Mouse (Mus musculus) olfactory bulb, adult 2 months (tissue): Measurements from ENCODE around the gene F5. TPM values are rescaled to one million over a fixed set of nuclear protein-coding genes. Genes with fewer than 3 reads are reported as not detected.
A peak's percentile ranks its signal among the peaks of the same experiment; 100 is the strongest.

Experiments used
- H3K27ac ChIP-seq: fragments of 200-500 bp; 2 replicates; pipeline ENCODE4 v1.5.1; 2012; ENCODE audit warnings: low read depth, low read length; ENCODE audit not compliant: insufficient read depth
- H3K4me1 ChIP-seq: fragments of 200-500 bp; 2 replicates; pipeline ENCODE4 v1.6.1; 2012; ENCODE audit warnings: low read length; ENCODE audit not compliant: control insufficient read depth, insufficient read depth
- H3K4me3 ChIP-seq: fragments of 200-500 bp; 2 replicates; pipeline ENCODE4 v1.5.1; 2012; ENCODE audit warnings: mild to moderate bottlenecking, low read depth, low read length, moderate library complexity; ENCODE audit not compliant: insufficient read depth
- CTCF ChIP-seq: fragments of 200-500 bp; IDR thresholded peaks from 2 replicates; pipeline ENCODE4 v1.5.1; 2012; ENCODE audit warnings: low read depth, mild to moderate bottlenecking, low read length, moderate library complexity; ENCODE audit not compliant: insufficient read depth
- POLR2A ChIP-seq: fragments of 200-500 bp; IDR thresholded peaks from 2 replicates; pipeline ENCODE4 v1.6.1; 2012; ENCODE audit warnings: mild to moderate bottlenecking, low read depth, low read length, moderate library complexity; ENCODE audit not compliant: insufficient read depth
- WGBS: fragments of 180-500 bp; shearing (Covaris S2); methylation state at CpG from one replicate; pipeline ENCODE4 v1.1.7; 2018; 5-methylcytosine and 5-hydroxymethylcytosine counted together
- polyA plus RNA-seq: library from polyadenylated mRNA; stranded (reverse); fragments of >200 nt; gene quantifications from 2 replicates; pipeline ENCODE4 v1.2.4, GENCODE M21; 2012; ENCODE audit warnings: low replicate concordance; ENCODE audit not compliant: missing spikeins, insufficient read depth, insufficient read length

Gene F5
- polyA plus RNA-seq, 1 experiment, result not detected

DNA sequence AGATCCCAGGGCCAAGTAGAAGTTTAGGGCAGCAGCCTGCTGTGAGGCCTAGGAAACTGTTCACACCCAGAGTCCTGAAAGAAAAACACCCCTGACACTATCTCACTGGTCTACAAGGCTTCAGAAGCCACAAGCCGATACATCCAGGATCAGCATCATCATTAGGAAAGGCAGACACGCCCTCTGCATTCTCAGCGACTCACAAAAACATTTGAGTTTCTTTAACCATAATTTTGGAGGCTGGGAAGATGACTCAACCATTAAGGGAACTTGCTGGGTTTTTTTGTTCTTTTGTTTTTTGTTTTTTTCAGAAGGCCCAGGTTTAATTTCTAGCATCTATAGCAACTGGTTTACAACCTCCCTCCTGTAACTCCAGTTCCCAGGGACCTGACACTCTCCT, 27.8 kb upstream of the F5 start:
- Histone ChIP-seq H3K4me3 (no peak overlapping the region), H3K27ac (no peak overlapping the region), H3K4me1 (peaks cover 3% of the 10 kb centered on the region; the same call in 1 of the 2 replicates)
- WGBS, result 41% methylated on average over 3 of the region's 3 CpGs
- no peak for TF ChIP-seq POLR2A
- no peak for TF ChIP-seq CTCF

DNA sequence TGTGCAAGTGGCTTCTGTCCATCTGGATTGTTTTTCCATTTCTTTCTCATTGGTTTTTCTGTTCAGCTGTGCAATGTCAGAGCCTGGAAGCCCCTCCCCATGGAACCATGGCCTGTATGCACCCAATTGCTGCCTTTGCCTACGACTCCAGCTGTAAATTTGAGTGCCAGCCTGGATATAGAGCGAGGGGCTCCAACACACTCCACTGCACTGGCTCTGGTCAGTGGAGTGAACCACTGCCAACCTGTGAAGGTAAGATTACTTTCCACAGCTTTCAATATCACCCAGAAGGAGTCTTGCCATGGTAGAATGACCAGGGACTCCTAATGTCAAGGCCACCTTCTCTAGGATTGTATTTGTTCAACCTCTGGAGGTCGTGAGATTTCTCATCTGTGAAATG, 21.6 kb upstream of the F5 start:
- Histone ChIP-seq H3K4me1 (no peaks in the 10 kb centered on the region), H3K4me3 (no peak overlapping the region), H3K27ac (no peak overlapping the region)
- 75% methylated on average over 3 of the region's 3 CpGs for WGBS
- no peak for TF ChIP-seq POLR2A
- no peak for TF ChIP-seq CTCF

DNA sequence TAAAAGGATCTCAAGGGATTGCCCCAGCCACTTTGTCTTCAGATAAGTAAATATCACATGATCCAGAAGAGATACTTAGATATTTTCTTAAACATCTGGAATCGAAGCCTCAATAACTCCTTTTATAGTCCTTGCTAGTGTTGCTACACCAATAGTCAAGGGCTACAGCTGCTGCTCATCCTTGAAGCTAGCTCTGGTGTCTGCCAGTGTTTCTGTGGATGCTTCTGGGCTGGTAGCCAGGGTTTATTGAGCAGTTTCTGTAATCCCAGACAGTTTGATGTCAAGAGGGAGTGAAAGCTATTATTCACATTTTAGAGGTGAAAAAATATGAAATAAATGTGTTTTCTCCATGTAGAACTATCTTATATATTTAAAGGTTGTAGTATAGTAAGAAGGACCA, 19.0 kb upstream of the F5 start:
- 78% methylated on average over 1 of the region's 1 CpGs for WGBS
- no peak overlapping the region for H3K4me3 ChIP-seq

DNA sequence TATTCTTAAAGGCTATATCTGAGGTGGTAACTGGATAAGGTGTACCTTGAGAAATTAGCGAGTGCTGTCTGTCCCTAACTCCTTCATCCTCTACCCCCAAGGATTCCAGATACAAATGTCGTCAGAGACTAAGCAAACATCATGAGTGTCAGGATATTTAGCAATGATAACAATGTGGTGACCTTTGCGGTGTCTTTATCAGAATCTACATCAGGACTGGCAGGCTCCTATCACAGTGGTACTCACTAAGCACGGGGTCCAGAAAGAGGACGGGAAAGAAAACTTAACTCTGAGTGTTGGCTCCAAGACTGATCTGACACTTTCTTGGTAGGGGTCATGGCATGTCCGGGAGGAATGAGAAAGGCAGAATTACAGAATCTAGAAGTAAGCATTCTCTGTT, 17.5 kb upstream of the F5 start:
- TF ChIP-seq POLR2A (no peak), CTCF (no peak)
- H3K4me1 ChIP-seq, result no peaks in the 10 kb centered on the region
- H3K4me3 ChIP-seq, result no peak overlapping the region
- 86% methylated on average over 6 of the region's 6 CpGs for WGBS
- no peak overlapping the region for H3K27ac ChIP-seq

More for the DNA sequence above, 19.0 kb upstream of the F5 start:
- no peak for TF ChIP-seq CTCF
- Histone ChIP-seq H3K27ac (no peak overlapping the region), H3K4me1 (no peaks in the 10 kb centered on the region)

DNA sequence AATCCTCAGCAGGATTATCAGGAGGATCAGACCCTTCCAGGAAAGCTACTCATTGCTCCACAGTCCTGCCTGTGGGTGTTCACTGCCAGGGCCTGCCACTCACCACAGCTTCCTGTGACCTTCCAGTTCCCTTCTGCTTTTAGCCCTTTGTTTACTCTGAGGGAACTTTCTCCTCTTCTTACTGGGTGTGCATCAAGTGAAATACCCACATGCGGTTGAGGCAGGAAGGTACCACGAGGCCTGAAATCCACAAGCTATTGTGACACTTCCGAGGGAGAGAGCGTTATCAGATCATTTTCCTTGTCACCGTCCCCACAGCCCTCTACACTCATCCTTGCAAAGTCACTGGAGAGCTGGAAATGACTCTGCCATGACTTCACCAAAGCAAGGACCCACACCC, 16.3 kb upstream of the F5 start:
- WGBS, result 78% methylated on average over 5 of the region's 5 CpGs
- TF ChIP-seq POLR2A, result no peak
- TF ChIP-seq CTCF, result no peak
- H3K4me3 ChIP-seq, result no peak overlapping the region
- no peaks in the 10 kb centered on the region for H3K4me1 ChIP-seq
- no peak overlapping the region for H3K27ac ChIP-seq

DNA sequence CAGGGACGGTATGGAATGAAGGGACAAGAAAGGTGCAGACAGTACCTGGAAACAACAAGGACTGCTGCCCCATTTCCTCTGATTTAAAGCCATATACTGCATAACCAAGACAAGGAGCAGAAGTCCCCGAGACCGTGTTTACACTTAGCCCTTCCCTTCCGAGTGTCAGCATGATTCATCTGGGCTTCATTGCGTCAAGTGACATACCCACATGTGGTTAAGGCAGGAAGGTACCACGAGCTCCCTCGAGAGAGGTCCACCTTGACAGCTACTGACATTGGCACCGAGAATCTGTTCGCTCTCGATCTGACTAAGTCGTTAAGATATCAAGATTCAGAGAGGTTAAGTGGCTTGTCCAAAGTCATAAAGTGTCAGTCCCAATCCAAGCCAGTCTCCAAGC, 15.7 kb upstream of the F5 start:
- TF ChIP-seq POLR2A (no peak), CTCF (no peak)
- H3K4me1 ChIP-seq, result no peaks in the 10 kb centered on the region
- WGBS, result 89% methylated on average over 11 of the region's 11 CpGs
- H3K27ac ChIP-seq, result no peak overlapping the region
- no peak overlapping the region for H3K4me3 ChIP-seq

DNA sequence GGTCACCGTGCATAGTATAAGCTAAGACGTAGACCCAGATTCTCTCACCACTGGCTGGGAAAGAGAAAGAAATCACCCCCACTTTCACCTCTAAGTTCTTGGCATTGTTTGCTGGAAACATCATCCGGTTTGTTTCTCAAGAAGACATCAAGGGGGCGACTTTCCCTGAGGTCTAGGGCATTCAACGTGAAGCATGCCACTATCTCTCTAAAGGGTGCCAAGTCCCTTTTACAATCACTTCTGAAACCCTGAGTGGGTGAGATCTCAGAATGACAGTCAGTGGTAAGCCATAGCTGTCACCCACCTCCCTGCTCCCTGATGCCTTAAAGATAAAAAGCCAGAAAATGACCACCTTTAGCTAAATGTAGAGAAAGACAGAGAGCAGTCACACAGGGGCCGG, 15.0 kb upstream of the F5 start:
- H3K4me1 ChIP-seq, result no peaks in the 10 kb centered on the region
- no peak overlapping the region for H3K27ac ChIP-seq
- 78% methylated on average over 6 of the region's 6 CpGs for WGBS
- no peak overlapping the region for H3K4me3 ChIP-seq
- TF ChIP-seq CTCF (no peak), POLR2A (no peak)

DNA sequence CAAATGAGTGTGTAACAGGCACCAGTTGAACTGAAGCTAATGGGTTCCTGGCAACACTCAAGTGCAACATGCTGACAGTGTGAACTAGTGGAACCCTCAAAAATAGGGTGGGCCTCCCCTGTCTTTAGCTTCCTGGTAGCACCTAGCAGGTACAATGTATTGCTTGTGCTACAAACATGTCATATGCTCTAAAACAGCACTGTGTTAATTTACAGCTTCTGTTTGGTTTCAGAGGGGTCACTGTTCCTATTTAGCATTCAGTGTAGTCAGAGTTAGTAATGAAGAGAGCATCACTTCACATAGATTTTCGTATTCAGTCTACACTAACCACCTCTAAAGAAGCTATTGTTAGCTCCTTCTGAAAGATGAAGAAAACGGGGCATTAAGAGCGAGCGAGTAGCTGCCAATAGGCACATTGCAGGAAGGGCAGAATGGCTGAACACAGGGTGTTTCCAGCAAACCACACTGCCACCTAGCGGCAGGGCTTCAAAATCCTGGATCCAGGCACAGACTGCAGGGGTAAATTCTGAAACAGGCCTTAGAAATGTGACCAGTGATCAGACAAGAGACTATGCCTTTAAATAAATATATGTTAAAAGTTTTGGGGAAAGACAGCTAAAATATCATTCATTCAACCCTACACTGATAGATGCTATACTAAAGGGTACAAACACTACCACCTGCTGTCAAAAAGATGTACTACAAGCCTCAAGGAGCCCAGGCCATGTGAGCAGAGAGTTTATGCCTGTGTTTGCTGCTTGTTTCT, 13.1 kb upstream of the F5 start:
- 2% methylated on average over 5 of the region's 5 CpGs for WGBS
- H3K27ac ChIP-seq, result no peak overlapping the region
- H3K4me1 ChIP-seq, result no peaks in the 10 kb centered on the region
- no peak overlapping the region for H3K4me3 ChIP-seq
- no peak for TF ChIP-seq POLR2A
- peak; percentile 85 for TF ChIP-seq CTCF

DNA sequence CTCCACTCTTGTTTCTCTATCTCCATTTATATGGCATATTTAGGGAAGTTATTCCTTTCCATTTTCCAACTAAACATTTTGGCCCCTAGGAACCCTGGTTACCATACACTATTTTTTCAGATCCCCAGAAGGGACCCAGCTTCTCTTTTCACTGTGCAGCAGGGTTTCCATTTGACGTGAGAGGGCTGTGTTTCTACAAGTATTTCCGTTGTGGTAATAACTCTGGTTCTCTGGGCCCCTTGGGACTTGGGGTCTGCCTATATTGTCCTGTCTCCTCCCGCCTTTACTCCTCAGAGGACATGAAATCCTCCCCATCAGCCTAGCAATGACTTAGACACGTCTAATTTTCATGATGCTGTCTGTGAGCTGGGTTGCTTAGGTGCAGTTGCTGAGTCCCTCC, 12.2 kb upstream of the F5 start:
- Histone ChIP-seq H3K27ac (no peak overlapping the region), H3K4me1 (no peaks in the 10 kb centered on the region), H3K4me3 (no peak overlapping the region)
- WGBS, result 84% methylated on average over 4 of the region's 4 CpGs
- no peak for TF ChIP-seq CTCF

DNA sequence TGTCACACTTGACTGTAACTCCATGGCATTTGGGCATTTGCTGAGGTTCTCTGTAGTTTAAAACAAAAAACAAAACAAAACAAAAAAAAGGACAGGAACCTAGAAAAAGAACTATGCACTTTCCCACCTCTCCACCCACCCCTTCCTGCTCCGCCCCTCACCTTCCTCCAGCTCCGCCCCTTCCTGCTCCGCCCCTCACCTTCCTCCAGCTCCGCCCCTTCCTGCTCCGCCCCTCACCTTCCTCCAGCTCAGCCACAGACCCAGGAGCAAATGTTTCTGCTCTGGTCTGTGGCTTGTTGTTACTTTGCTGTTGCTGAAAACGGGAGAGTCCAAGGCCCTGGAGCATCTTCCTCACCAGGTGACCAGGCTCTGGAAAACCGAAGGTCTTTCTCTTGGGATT, 2.6 kb upstream of the F5 start:
- H3K4me3 ChIP-seq, result no peak overlapping the region

More for the DNA sequence above, 2.6 kb upstream of the F5 start:
- 93% methylated on average over 7 of the region's 7 CpGs for WGBS
- no peaks in the 10 kb centered on the region for H3K4me1 ChIP-seq
- H3K27ac ChIP-seq, result no peak overlapping the region
- no peak for TF ChIP-seq POLR2A
- TF ChIP-seq CTCF, result no peak
